Mouse (Mus musculus): Measurements from ENCODE around the gene Hectd2. TPM values are rescaled to one million over a fixed set of nuclear protein-coding genes. Genes with fewer than 3 reads are reported as not detected.

Hectd2 gene
- polyA plus RNA-seq, 1 experiment from 2014 or later, result 5.7 TPM

- no peak for ATAC-seq (ENCODE audit: insufficient read depth, low FRiP score, low TSS enrichment)
- 87% methylated on average over 4 of the region's 4 CpGs for WGBS
- Histone ChIP-seq H3K4me2 (ENCODE audit: low read depth) (no peak overlapping the region), H3K27me3 (ENCODE audit: control insufficient read depth, insufficient read depth, low read length) (no peaks in the 10 kb centered on the region), H3K9me3 (ENCODE audit: control insufficient read depth, low read length) (no peaks in the 10 kb centered on the region), H3K9ac (ENCODE audit: low read length) (no peak overlapping the region), H3K4me1 (ENCODE audit: control insufficient read depth, insufficient read depth, low read length) (no peaks in the 10 kb centered on the region), H3K27ac (ENCODE audit: low read depth, low read length) (no peak overlapping the region), H3K36me3 (ENCODE audit: control insufficient read depth, insufficient read depth, low read length) (no peaks in the 10 kb centered on the region), H3K4me3 (ENCODE audit: low read depth, low read length) (no peak overlapping the region)
- no peak for DNase-seq (ENCODE audit: low spot score)
Measured at GRCm38 (mm10) chr19:36626881-36627280, 72.4 kb downstream of the Hectd2 start.

GRCm38 (mm10) chr19:36629394-36629910 is 75.0 kb downstream of the Hectd2 start:
- Histone ChIP-seq H3K9me3 (ENCODE audit: control insufficient read depth, low read length) (no peaks in the 10 kb centered on the region), H3K36me3 (ENCODE audit: control insufficient read depth, insufficient read depth, low read length) (no peaks in the 10 kb centered on the region), H3K27ac (ENCODE audit: low read depth, low read length) (no peak overlapping the region), H3K4me3 (ENCODE audit: low read depth, low read length) (no peak overlapping the region), H3K4me2 (ENCODE audit: low read depth) (no peak overlapping the region), H3K9ac (ENCODE audit: low read length) (no peak overlapping the region), H3K27me3 (ENCODE audit: control insufficient read depth, insufficient read depth, low read length) (no peaks in the 10 kb centered on the region), H3K4me1 (ENCODE audit: control insufficient read depth, insufficient read depth, low read length) (no peaks in the 10 kb centered on the region)
- ATAC-seq (ENCODE audit: insufficient read depth, low FRiP score, low TSS enrichment) (no peak), DNase-seq (ENCODE audit: low spot score) (no peak)
- 85% methylated on average over 9 of the region's 9 CpGs for WGBS

GRCm38 (mm10) chr19:36630361-36630760 is 75.9 kb downstream of the Hectd2 start:
- 89% methylated on average over 5 of the region's 5 CpGs for WGBS
- no peak for DNase-seq (ENCODE audit: low spot score)
- H3K9ac ChIP-seq (ENCODE audit: low read length), result no peak overlapping the region
- H3K27ac ChIP-seq (ENCODE audit: low read depth, low read length), result no peak overlapping the region
- H3K27me3 ChIP-seq (ENCODE audit: control insufficient read depth, insufficient read depth, low read length), result no peaks in the 10 kb centered on the region
- no peaks in the 10 kb centered on the region for H3K9me3 ChIP-seq (ENCODE audit: control insufficient read depth, low read length)
- ATAC-seq (ENCODE audit: insufficient read depth, low FRiP score, low TSS enrichment), result no peak
- no peaks in the 10 kb centered on the region for H3K36me3 ChIP-seq (ENCODE audit: control insufficient read depth, insufficient read depth, low read length)
- H3K4me3 ChIP-seq (ENCODE audit: low read depth, low read length), result no peak overlapping the region
- no peak overlapping the region for H3K4me2 ChIP-seq (ENCODE audit: low read depth)
- H3K4me1 ChIP-seq (ENCODE audit: control insufficient read depth, insufficient read depth, low read length), result no peaks in the 10 kb centered on the region

GRCm38 (mm10) chr19:36634771-36635170 is 80.3 kb downstream of the Hectd2 start:
- no peak overlapping the region for H3K9ac ChIP-seq (ENCODE audit: low read length)
- H3K9me3 ChIP-seq (ENCODE audit: control insufficient read depth, low read length), result no peaks in the 10 kb centered on the region
- no peaks in the 10 kb centered on the region for H3K4me1 ChIP-seq (ENCODE audit: control insufficient read depth, insufficient read depth, low read length)
- no peak for DNase-seq (ENCODE audit: low spot score)
- H3K4me2 ChIP-seq (ENCODE audit: low read depth), result no peak overlapping the region
- no peaks in the 10 kb centered on the region for H3K36me3 ChIP-seq (ENCODE audit: control insufficient read depth, insufficient read depth, low read length)
- no peak overlapping the region for H3K4me3 ChIP-seq (ENCODE audit: low read depth, low read length)
- H3K27me3 ChIP-seq (ENCODE audit: control insufficient read depth, insufficient read depth, low read length), result no peaks in the 10 kb centered on the region
- no peak for ATAC-seq (ENCODE audit: insufficient read depth, low FRiP score, low TSS enrichment)
- WGBS, result 90% methylated on average over 7 of the region's 7 CpGs
- H3K27ac ChIP-seq (ENCODE audit: low read depth, low read length), result no peak overlapping the region

DNA sequence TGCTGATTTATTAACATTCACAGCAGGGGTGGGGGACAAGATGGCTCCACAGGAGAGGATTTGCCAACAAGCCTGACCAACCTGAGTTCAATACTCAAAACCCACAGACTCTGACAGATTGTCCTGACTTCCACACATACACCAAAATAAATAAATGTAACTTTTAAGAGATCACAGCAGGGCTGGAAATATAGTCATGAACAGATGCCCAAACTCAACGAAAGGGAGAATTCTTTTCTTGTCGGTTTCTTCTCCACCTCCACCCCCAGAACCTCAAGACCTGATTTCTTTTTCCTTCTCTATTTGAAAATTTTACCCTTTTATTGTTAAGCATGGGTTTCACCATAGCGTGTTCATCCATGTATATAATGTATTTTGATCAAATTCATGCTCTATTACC is 82.8 kb downstream of the Hectd2 start:
- Histone ChIP-seq H3K9ac (ENCODE audit: low read length) (no peak overlapping the region), H3K27me3 (ENCODE audit: control insufficient read depth, insufficient read depth, low read length) (no peaks in the 10 kb centered on the region), H3K4me3 (ENCODE audit: low read depth, low read length) (no peak overlapping the region), H3K9me3 (ENCODE audit: control insufficient read depth, low read length) (peaks cover 3% of the 10 kb centered on the region; the same call in 1 of the 2 replicates), H3K4me2 (ENCODE audit: low read depth) (no peak overlapping the region), H3K4me1 (ENCODE audit: control insufficient read depth, insufficient read depth, low read length) (no peaks in the 10 kb centered on the region), H3K27ac (ENCODE audit: low read depth, low read length) (no peak overlapping the region), H3K36me3 (ENCODE audit: control insufficient read depth, insufficient read depth, low read length) (no peaks in the 10 kb centered on the region)
- ATAC-seq (ENCODE audit: insufficient read depth, low FRiP score, low TSS enrichment) (no peak), DNase-seq (ENCODE audit: low spot score) (no peak)
- 81% methylated on average over 3 of the region's 3 CpGs for WGBS

- no peaks in the 10 kb centered on the region for H3K27me3 ChIP-seq (ENCODE audit: control insufficient read depth, insufficient read depth, low read length)
- H3K36me3 ChIP-seq (ENCODE audit: control insufficient read depth, insufficient read depth, low read length), result no peaks in the 10 kb centered on the region
- H3K9me3 ChIP-seq (ENCODE audit: control insufficient read depth, low read length), result peaks cover 4% of the 10 kb centered on the region; the same call in 1 of the 2 replicates
- 65% methylated on average over 7 of the region's 7 CpGs for WGBS
- H3K9ac ChIP-seq (ENCODE audit: low read length), result no peak overlapping the region
- ATAC-seq (ENCODE audit: insufficient read depth, low FRiP score, low TSS enrichment) (no peak), DNase-seq (ENCODE audit: low spot score) (no peak)
- H3K4me2 ChIP-seq (ENCODE audit: low read depth), result no peak overlapping the region
- H3K4me1 ChIP-seq (ENCODE audit: control insufficient read depth, insufficient read depth, low read length), result no peaks in the 10 kb centered on the region
- no peak overlapping the region for H3K27ac ChIP-seq (ENCODE audit: low read depth, low read length)
- H3K4me3 ChIP-seq (ENCODE audit: low read depth, low read length), result no peak overlapping the region
Measured at GRCm38 (mm10) chr19:36637948-36638587, 83.6 kb downstream of the Hectd2 start.

GRCm38 (mm10) chr19:36639072-36639471 is 84.6 kb downstream of the Hectd2 start:
- no peaks in the 10 kb centered on the region for H3K4me1 ChIP-seq (ENCODE audit: control insufficient read depth, insufficient read depth, low read length)
- no peak overlapping the region for H3K27ac ChIP-seq (ENCODE audit: low read depth, low read length)
- H3K36me3 ChIP-seq (ENCODE audit: control insufficient read depth, insufficient read depth, low read length), result no peaks in the 10 kb centered on the region
- H3K27me3 ChIP-seq (ENCODE audit: control insufficient read depth, insufficient read depth, low read length), result no peaks in the 10 kb centered on the region
- no peak overlapping the region for H3K4me2 ChIP-seq (ENCODE audit: low read depth)
- 88% methylated on average over 9 of the region's 9 CpGs for WGBS
- H3K4me3 ChIP-seq (ENCODE audit: low read depth, low read length), result no peak overlapping the region
- ATAC-seq (ENCODE audit: insufficient read depth, low FRiP score, low TSS enrichment) (no peak), DNase-seq (ENCODE audit: low spot score) (no peak)
- no peak overlapping the region for H3K9ac ChIP-seq (ENCODE audit: low read length)
- peaks cover 4% of the 10 kb centered on the region; the same call in 1 of the 2 replicates for H3K9me3 ChIP-seq (ENCODE audit: control insufficient read depth, low read length)

GRCm38 (mm10) chr19:36641128-36641527 is 86.7 kb downstream of the Hectd2 start:
- H3K4me2 ChIP-seq (ENCODE audit: low read depth), result no peak overlapping the region
- peaks cover 4% of the 10 kb centered on the region; the same call in 1 of the 2 replicates for H3K9me3 ChIP-seq (ENCODE audit: control insufficient read depth, low read length)
- H3K27ac ChIP-seq (ENCODE audit: low read depth, low read length), result no peak overlapping the region
- no peak for DNase-seq (ENCODE audit: low spot score)
- H3K4me1 ChIP-seq (ENCODE audit: control insufficient read depth, insufficient read depth, low read length), result no peaks in the 10 kb centered on the region
- 93% methylated on average over 3 of the region's 3 CpGs for WGBS
- no peak for ATAC-seq (ENCODE audit: insufficient read depth, low FRiP score, low TSS enrichment)
- H3K27me3 ChIP-seq (ENCODE audit: control insufficient read depth, insufficient read depth, low read length), result no peaks in the 10 kb centered on the region
- no peak overlapping the region for H3K4me3 ChIP-seq (ENCODE audit: low read depth, low read length)
- no peaks in the 10 kb centered on the region for H3K36me3 ChIP-seq (ENCODE audit: control insufficient read depth, insufficient read depth, low read length)
- no peak overlapping the region for H3K9ac ChIP-seq (ENCODE audit: low read length)

DNA sequence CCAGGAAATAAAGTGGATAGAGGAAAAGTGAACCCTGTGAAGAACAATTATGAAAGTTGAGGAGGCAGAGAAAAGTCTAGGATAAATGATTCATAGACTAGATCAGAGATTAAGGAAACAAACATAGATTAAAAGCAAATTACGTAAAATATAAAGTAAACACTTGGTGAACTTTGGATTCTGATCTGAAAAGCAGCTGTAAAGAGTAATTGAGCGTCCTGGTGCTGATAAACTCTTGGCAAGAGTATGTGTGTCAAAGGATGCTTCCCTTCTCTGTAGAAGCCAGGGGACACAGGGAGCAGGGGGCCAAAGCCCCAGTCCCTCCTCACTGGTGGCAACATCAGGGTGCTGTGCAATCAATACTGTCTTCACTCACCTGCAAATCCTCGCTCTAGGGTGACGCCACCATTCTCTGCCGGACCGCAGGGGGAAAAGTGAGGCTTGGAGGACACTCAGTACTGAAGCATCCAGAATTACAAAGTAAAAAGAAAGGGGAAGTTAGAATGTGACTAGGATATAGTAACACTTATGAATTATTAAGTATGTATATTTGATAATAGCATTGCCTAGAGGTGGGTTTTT is 91.0 kb downstream of the Hectd2 start:
- ATAC-seq (ENCODE audit: insufficient read depth, low FRiP score, low TSS enrichment) (no peak), DNase-seq (ENCODE audit: low spot score) (no peak)
- Histone ChIP-seq H3K4me2 (ENCODE audit: low read depth) (no peak overlapping the region), H3K36me3 (ENCODE audit: control insufficient read depth, insufficient read depth, low read length) (no peaks in the 10 kb centered on the region), H3K9ac (ENCODE audit: low read length) (no peak overlapping the region), H3K4me1 (ENCODE audit: control insufficient read depth, insufficient read depth, low read length) (no peaks in the 10 kb centered on the region), H3K9me3 (ENCODE audit: control insufficient read depth, low read length) (peaks cover 4% of the 10 kb centered on the region; the same call in 1 of the 2 replicates), H3K27me3 (ENCODE audit: control insufficient read depth, insufficient read depth, low read length) (no peaks in the 10 kb centered on the region), H3K27ac (ENCODE audit: low read depth, low read length) (no peak overlapping the region), H3K4me3 (ENCODE audit: low read depth, low read length) (no peak overlapping the region)
- 93% methylated on average over 6 of the region's 6 CpGs for WGBS
